Mouse (Mus musculus): Measurements from ENCODE around the gene Copg1. TPM values are rescaled to one million over a fixed set of nuclear protein-coding genes. Genes with fewer than 3 reads are reported as not detected.

Gene Copg1
- total RNA-seq, 2 experiments from 2014 or later: 28.6 to 28.7 TPM

DNA sequence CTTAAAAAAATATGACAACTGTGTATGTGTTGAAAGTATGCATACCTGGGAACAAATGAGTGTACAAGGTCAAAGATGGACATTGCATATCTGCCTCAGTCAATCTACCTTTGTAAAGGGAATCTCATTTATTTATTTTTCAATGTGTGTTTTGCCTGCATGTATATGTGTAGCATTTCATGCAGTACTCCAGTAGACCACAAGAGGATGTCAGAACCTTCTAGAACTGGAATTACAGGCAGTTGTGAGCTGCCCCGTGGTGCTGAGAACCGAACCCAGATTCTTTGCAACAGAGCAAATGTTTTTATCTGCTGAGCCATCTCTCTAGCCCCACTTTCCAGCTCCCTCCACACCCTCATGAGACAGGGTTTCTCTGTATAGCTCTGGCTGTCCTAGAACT is 13.7 kb upstream of the Copg1 start:
- no peak for DNase-seq
- intact Hi-C loops (cut with DNase I): no loop called here

DNA sequence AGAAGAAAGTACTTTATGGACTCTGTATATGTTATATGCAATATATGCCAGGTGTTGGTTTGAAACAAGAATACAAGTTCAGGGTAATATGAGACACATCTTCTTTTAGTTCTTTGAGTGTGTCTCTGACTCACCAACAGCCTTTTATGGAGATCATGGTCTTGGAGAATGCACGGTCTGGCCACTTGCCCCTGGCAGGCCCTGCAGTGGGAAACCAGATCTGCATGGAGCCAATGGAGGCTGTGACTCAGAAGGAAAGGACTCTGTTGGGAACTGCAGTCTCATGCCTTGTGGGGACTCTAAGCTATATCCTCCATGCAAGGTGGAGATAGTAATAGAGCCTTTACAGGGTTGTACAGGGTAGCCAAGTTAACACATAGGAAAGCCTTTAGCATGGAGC is 12.5 kb upstream of the Copg1 start:
- intact Hi-C loops (cut with DNase I): no loop called here
- DNase-seq: peak; percentile 89

DNA sequence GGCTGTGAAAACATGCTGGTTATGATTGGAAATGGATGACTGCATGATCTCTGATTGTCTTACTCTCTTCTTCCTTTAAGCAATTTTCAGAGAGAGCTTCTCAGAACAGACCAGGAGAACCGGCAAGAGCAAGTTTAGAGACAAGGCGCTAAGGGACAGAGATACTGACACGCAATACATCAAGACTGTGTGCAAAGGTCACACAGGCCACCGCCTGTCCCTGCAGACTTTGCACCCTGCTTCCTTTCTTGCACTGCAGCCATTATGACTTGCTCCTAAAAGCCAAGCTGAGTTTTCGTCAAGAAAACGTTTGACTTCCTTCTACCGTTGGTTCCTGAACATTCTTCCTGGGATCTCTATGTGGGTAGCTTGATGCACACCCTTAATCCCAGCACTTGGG is 12.1 kb upstream of the Copg1 start:
- intact Hi-C loops (cut with DNase I): no loop called here
- DNase-seq: no peak

DNA sequence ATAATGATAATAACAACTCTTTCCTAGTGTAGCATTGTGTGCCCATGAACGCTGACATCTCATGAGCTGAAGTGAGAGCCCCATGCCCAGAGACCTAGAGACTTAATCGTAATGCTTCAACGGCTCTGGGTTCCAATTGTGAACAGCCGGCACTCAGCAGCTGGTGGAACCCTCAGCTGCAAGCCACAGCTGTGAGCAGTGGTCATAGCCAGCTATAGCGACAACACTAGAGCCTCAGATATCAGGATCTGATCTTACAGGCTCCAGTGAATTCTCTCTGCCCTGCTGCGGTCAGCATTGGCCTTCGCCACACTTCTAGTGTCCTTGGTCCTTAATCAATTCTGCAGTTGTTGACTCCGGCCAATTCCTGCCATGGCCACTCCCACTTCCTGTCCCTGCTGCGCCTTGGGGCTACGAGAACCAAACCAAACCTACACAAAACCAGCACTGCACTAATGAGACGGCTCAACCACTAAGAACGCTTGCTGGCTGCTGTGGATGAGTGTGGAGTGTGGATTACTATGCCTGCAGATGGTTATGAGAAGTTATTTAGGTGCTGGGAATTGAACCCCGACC is 11.5 kb upstream of the Copg1 start:
- intact Hi-C loops (cut with DNase I): no loop called here
- peak; percentile 21 to 37 for DNase-seq

DNA sequence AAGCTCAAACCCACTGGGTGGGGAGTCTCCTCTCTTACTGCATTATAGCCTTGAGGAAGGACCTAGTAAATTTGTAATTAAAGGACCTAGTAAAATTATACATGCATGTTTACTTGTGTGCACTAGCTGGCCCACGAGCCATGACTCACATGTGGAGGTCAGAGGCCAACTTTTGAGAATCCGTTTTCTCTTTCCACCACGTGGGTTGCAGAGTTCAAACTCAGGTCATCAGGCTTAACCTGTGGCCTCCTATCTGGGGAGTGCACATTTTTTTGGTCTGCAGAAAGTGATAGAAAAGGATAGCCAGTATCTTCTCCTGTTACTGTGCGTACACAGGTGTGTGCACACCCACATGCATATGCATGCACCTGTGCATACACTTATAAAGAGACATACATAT is 8.6 kb upstream of the Copg1 start:
- intact Hi-C loops (cut with DNase I): no loop called here
- no peak for DNase-seq

DNA sequence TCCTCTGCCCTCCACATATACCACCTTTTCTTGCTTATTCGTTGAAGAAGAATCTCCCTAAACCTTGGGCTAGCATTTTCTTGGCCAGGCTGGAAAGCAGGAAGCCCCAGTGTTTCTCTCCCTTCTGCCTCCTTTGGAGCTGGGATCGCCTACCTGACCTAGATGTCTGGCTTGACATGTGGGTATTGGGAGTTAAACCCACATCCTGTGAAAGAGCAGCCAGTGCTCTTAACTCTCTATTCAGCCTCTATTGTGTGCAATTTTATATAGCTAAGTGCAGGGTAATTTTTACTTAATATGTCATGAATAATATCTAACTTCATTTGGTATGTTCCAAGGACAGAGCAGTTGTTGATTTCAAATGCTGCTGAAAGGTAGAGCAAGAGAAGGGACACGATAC is 8.0 kb upstream of the Copg1 start:
- intact Hi-C loops (cut with DNase I): no loop called here
- DNase-seq: no peak

DNA sequence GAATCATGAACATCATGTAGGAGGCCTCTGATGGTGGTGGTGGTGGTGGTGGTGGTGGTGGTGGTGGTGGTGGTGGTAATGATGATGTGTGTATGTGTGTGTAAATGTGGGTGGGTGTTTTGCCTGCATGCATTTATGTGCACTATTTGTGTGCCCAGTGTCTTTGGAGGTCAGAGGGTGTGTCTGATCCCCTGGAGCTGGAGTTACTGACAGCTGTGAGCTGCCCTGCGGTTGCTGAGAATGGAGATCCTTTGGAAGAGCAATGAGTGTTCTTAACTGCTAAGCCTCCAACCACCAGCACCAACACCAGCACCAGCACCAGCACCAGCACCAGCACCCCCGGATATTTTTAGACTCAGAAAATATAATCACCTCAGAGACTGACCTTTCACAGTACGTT is 5.4 kb upstream of the Copg1 start:
- DNase-seq: no peak
- intact Hi-C loops (cut with DNase I): no loop called here

DNA sequence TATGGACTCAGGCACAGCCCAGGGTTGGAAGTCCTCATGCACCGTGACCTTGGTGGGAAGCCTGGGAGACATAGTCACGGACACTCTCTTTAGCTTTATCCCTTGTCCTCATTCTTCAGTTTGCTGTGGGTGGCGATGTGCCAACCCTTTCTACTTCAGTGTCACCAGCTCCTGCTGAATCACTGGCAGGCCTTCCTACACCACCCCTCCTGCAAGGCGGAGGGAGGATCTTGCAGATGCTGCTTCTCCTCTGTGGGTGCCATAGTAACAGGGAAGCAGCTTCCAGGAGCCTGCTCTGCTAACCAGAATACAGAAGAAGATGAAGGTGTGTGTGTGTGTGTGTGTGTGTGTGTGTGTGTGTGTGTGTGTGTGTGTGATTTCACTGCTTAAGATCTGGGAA is 4.8 kb upstream of the Copg1 start:
- intact Hi-C loops (cut with DNase I): no loop called here
- no peak for DNase-seq

DNA sequence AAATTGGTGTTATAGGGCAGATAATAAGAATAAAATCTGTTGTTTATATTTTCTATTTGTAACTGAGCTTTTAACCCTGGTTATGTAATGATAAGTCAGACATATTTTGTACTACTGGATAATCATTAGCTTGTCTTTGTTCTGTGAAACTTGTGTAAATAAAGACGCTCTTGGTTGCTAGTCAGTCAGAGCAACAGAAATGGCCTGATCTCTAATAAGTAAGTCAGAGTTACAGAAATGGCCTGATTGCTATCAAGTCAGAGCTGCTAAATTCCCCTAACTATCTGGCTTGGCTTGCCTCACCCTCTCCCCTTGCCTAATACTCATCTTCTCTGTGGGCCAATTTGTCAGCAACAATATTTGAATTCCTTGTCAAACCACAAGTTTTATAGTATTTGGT is 893 bp upstream of the Copg1 start:
- intact Hi-C loops (cut with DNase I): loop anchor here (5.0 kb wide), 1 partner anchor 44 kb away; no protein-coding TSS in a partner anchor

DNA sequence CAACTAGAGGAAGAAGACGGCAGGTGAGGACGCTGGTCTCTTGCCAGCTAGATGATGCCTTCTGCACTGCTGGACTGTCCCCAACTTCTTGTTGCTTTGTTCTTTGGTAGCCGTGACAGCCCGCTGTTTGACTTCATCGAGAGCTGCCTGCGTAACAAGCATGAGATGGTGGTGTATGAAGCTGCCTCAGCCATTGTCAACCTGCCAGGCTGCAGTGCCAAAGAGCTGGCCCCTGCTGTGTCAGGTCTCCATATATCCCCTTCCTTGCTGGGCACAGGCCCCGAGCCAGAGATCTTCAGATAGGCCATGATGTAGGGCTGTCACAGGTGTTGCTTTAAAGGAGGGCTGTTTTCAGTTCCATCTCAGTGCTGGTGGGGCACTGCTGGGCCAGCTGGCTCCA is 6.3 kb downstream of the Copg1 start:
- intact Hi-C loops (cut with DNase I): no loop called here
- DNase-seq: no peak

More for the DNA sequence above, 893 bp upstream of the Copg1 start:
- no peak for DNase-seq

DNA sequence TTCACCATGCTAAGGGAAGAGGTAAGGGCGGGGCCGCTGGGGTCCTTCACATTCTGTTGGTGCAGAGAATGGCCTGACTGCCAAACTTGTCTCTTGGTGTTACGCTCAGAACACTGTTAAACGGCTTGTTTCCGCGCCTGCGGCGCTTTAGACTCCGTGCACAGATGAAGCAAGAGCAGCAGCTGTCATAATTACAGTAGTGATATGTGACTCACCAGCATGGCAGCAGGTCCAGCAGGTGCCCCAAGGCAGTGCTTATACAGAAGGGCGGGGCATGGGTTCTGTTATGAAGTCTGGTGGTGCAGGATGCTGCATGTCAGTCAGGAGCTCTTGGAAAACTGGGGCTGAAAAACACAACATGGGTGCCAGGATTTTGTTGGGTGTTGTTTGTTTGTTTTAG is 10.4 kb downstream of the Copg1 start:
- intact Hi-C loops (cut with DNase I): no loop called here
- no peak for DNase-seq

DNA sequence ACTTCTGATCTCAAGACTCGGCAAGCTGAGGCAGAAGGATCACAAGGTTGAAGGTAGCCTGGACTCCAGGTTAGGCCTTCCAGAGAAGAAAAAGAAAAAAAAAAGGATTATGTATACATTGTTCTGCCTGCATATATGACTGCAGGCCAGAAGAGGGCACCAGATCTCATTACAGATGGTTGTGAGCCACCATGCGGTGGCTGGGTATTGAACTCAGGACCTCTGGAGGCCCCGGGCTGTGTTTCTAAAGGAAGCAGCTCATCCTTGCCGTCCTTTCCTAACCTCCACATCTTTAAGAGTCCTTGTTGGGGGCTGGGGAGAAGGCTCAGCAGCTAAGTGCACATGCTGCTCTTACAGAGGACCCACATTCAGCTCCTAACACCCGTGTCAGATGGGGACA is 19.0 kb downstream of the Copg1 start:
- no peak for DNase-seq
- intact Hi-C loops (cut with DNase I): loop anchor here (5.0 kb wide), 1 partner anchor 196 kb away; no protein-coding TSS in a partner anchor

DNA sequence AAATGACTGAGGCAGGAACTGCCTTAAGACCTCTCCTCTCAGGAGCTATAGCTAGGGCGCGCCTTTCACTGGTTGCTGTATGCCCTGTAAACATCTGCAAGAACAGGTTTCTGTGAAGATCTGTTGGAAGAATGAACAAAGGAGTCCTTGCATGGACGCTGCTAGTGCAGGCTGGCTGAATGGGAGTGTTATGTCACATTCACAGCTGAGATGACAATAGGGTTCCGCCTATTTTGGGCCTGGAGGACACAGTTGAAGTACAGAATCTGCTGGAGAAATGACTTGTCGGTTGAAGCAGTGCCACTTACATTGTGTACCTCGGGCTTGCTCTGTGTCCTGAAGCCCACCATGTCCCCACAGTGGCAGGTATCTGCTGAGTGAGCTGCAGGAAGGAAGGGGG is 21.6 kb downstream of the Copg1 start:
- intact Hi-C loops (cut with DNase I): loop anchor here (5.0 kb wide), 1 partner anchor 193 kb away; no protein-coding TSS in a partner anchor
- DNase-seq: no peak

DNA sequence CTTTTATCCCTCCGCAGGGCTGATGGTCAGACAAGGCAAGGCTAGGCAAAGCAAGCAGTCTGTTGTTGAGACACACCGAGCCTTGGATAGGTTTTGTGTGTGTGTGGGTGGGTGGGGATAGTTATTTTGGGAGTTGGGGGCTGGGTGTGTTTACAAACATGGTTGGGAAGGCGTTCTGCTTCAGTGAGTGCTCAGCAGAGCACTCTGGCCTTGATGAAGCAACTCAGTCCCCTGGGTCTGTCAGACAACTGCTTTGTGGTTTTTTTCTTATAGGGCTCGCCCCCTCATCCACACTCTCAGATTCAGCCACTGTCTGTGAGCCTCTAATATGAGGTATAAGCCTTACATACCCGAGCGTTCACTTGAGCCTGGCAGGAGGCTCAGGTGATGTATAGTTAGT is 23.9 kb downstream of the Copg1 start:
- DNase-seq: no peak
- intact Hi-C loops (cut with DNase I): loop anchor here (5.0 kb wide), 2 partner anchors 86 to 166 kb away; no protein-coding TSS in a partner anchor

DNA sequence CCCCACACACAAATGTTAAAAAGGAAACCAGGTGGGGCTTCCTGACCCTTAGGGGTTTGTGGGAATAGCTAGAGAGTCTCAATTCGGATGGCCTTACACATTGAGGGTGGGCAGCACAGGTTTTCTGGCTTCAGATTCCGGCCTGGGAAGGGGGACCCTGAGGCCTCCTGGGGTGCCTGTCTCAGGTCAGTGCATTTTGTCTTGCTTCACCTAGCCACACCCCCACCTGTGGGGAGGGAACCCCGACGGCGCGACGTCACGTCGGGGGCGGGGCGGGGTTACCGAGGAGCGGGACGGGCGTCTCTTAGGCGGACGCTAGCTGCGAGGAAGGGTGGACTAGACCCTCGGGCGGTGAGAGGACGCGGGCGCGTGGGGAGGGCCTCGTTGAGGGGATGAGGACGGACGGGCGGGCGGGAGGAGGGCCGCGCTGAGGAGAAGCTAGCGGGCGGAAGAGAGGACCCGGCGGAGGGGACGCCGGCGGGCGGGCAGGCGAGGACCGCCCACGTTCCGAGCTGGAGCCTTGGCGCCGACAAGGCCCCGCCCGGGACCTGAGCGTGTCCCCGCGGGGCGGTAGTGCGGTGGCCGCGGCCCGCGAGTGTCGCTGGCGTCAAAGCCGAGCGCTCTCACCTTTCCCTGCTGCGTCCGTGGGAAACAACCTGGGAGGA is 26.2 kb downstream of the Copg1 start, which contains the start of gene Hmces:
Hmces (plus strand) TSS at position 275 of the 665 bp plus-strand sequence.
- DNase-seq: peak; percentile 39 to 42
- intact Hi-C loops (cut with DNase I): loop anchor here (5.0 kb wide), 2 partner anchors 84 to 164 kb away; no protein-coding TSS in a partner anchor

DNA sequence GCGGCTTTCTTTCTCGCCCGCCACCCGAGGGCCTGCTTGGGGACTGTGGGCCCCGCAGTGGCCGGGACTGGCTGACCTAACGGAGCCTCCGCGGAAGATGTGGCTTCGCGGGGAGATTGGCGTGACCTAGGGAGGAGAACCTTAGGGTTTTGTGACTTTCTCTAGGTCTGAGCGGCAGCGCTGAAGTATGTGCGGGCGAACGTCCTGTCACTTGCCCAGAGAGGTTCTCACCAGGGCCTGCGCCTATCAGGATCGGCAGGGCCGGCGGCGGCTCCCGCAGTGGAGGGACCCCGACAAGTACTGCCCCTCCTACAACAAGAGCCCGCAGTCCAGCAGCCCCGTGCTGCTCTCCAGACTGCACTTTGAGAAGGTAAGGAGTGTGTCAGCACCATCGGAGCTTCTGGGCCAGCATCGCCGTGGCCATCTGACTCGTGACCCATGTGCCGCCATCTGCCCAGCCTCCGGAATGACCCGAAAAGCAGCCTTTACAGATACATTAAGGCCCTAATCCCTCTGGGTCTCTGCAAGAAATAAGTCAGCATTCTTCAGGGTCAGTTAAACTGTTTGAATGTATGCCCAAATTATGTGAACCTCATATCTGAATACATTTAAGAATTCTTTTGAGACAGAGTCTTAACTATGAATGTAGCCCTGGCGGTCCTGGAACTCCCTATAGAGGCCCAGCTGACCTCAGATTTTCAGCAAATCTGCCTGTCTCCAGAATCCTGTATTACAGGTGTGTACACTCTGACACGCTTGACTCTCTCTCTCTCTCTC is 26.9 kb downstream of the Copg1 start:
- intact Hi-C loops (cut with DNase I): loop anchor here (5.0 kb wide), 2 partner anchors 83 to 163 kb away; no protein-coding TSS in a partner anchor
- peak in 1 of 2 experiments; percentile 34 for DNase-seq

DNA sequence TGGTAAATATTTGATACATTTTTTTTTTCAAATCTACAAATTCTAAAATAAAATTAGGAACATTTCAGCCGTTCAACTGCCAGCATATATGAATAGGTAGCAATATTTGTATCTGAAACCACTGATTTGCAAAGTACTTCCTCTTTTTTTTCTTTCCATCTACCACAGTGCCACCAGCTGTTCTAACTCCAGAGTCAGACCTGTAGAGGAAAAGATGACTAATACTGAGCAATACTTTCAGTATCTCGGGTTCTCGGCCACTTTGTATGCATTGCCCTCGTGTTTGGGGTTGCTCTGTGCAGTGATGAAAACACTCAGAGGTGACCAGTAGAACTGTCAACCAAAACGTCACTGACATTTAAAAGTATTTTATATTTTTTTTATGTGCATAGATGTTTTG is 28.3 kb downstream of the Copg1 start:
- intact Hi-C loops (cut with DNase I): no loop called here
- DNase-seq: no peak

DNA sequence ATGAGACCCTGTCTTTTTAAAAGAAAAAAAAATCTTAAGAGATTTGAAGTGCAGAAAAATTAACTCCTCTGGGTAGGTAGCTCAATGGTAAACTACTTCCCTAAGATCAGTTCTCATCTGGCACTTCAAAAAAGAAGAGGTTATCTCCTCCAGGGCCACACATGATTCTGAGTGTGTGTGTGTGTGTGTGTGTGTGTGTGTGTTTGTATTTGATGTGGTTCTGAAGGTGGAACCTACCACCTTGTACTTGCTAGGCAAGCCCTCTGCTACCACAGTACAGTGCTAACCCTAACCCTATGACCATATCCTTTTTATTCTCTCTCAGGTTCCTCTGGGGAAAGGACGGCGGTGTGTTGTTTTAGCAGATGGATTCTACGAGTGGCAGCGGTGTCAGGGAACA is 33.6 kb downstream of the Copg1 start:
- no peak for DNase-seq
- intact Hi-C loops (cut with DNase I): no loop called here

DNA sequence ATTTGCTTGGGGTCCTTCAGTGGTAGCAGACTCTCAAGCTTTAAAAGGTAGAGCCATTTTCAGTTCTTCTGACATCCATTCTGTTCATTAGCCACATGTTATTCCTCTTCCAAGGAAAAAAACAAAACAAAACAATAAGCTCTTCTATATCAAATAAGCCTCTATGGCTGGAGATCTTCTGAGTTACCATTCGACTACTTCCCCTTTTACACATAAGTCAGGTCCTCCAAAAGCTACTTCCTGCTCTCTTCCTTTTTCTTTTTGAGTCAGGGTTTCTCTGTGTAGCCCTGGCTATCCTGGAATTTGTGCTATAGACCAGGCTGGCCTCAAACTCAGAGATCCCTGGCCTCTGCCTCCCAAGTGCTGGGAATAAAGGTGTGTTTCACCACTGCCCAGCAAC is 36.0 kb downstream of the Copg1 start:
- no peak for DNase-seq
- intact Hi-C loops (cut with DNase I): no loop called here

DNA sequence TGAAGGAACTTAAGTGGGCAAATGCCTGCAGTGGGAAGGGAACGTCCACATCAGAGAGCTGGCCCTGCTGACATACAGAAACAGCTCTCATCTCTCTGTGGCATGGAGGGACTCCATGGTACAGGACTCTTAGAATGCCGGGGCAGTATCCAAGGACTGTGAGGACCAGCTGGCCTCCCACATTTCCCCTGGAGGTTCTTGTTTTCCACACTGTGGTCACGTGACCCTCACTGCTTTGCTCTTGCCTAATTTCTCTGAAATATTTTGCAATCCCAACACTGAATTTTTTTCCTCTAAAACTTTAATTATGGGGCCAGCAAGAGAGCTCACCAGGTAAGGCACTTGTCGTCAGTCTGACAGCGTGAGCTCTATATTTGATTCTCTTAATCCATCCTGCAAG is 47.4 kb downstream of the Copg1 start:
- intact Hi-C loops (cut with DNase I): no loop called here

DNA sequence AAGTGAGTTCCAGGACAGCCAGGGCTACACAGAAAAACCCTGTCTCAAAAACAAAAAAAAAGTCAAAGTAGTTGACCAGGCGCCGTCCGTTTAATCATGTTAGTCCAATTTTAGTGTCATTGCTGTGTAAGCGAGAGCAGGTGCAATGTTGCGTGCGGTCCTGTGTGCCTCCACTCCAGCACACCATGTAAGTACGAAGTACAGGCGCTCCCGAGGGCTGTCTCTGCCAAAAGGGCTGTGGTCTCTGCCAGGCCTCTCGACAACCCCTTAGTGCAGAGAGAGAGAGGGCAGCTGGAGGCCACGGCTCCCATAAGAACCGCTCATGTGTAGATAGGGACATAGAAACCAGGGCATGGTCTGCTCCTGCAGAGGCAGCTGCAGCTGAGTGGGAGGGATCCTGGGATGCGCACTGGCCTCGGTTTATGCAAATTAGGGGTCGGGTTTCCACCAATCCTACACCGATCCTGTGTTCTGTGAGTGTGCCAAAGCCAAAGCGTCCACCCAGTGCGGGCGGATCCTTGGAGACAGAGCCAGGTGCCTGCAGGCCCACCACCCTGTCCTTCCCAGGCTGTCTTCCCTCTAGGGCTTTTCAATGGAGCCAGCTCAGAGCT is 49.7 kb downstream of the Copg1 start:
- DNase-seq: no peak
- intact Hi-C loops (cut with DNase I): no loop called here

More for the DNA sequence above, 47.4 kb downstream of the Copg1 start:
- DNase-seq: no peak

All from gastrocnemius, postnatal 36 days (tissue).